Mouse (Mus musculus): ENCODE data around the gene Akt2. TPM values are rescaled to one million over a fixed set of nuclear protein-coding genes. Genes with fewer than 3 reads are reported as not detected.

Akt2 gene
- 29.2 TPM for polyA plus RNA-seq (2014; fragmentation: Illumina TruSeq; extraction: RNeasy Lipid Tissue Mini Kit (QIAGEN cat#74804); ENCODE audit: low read depth, low replicate concordance)

GRCm38 (mm10) chr7:27591266-27592216 lies at the start of gene Akt2:
Akt2 (plus strand) TSS chr7:27591552.

GRCm38 (mm10) chr7:27552931-27553513 lies 38.3 kb upstream of the Akt2 start, which contains the start of the genes Pld3 and 2310022A10Rik:
Pld3 (minus strand) TSS chr7:27553218.
2310022A10Rik (plus strand) TSS chr7:27553233.

GRCm38 (mm10) chr7:27653681-27654437 lies 62.5 kb downstream of the Akt2 start, which contains the start of gene Ttc9b:
Ttc9b (plus strand) TSS chr7:27653915.

GRCm38 (mm10) chr7:27674522-27675221 lies 83.3 kb downstream of the Akt2 start, which contains the start of gene Map3k10:
Map3k10 (minus strand) TSS chr7:27674598.

DNA sequence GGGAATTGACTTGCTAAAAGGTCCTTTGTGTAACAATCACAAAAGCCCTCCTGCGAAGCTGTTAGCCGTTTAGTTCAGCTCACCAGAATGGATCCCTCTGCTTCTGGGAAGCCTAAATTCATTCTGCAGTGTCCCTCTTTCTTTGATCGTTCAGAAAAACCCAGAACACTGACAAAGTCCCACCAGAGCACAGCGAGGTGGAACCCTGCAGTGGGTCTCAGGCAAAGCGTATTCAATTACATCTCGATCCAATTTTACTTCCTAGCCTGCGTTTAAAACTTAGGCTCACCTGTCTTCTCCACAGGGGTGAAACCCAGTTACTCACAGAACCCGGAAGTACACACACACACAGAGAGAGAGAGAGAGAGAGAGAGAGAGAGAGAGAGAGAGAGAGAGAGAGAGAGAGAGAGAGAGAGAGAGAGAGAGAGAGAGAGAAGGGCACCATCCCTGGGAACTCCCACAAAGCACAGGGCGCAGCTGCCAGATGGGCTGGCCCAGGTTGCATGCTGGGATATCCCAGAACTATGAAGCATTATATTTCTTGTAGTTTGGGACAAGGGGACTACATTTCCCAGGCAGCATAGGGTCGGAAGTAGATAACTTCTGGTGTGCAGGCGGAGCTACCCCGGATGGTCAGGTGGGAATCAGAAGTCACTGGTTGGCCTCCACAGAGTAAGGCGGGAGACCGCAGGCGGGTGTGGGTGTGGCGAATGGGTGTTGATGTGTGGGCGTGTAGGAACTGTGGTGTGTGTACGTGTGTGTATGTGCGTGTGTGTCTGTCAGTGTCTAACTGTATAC lies 97.7 kb downstream of the Akt2 start, which contains the start of gene Zfp607b:
TSS of gene Zfp607b (plus strand) at position 526 of the 798 bp plus-strand sequence.

Other genes starting within 250 kb of the Akt2 start
- 0.99 TPM for gene Shkbp1, start 235.5 kb upstream of the Akt2 start, polyA plus RNA-seq (2014; fragmentation: Illumina TruSeq; extraction: RNeasy Lipid Tissue Mini Kit (QIAGEN cat#74804); ENCODE audit: low read depth, low replicate concordance)
- not detected for gene Gm20479, start 234.1 kb upstream of the Akt2 start, polyA plus RNA-seq (2014; fragmentation: Illumina TruSeq; extraction: RNeasy Lipid Tissue Mini Kit (QIAGEN cat#74804); ENCODE audit: low read depth, low replicate concordance)
- not detected for gene Sptbn4, start 143.9 kb upstream of the Akt2 start, polyA plus RNA-seq (2014; fragmentation: Illumina TruSeq; extraction: RNeasy Lipid Tissue Mini Kit (QIAGEN cat#74804); ENCODE audit: low read depth, low replicate concordance)
- gene Blvrb, start 143.6 kb upstream of the Akt2 start, polyA plus RNA-seq (2014; fragmentation: Illumina TruSeq; extraction: RNeasy Lipid Tissue Mini Kit (QIAGEN cat#74804); ENCODE audit: low read depth, low replicate concordance): 1.6 TPM
- gene Sertad3, start 117.8 kb upstream of the Akt2 start, polyA plus RNA-seq (2014; fragmentation: Illumina TruSeq; extraction: RNeasy Lipid Tissue Mini Kit (QIAGEN cat#74804); ENCODE audit: low read depth, low replicate concordance): 2.0 TPM
- 0.64 TPM for gene Sertad1, start 104.6 kb upstream of the Akt2 start, polyA plus RNA-seq (2014; fragmentation: Illumina TruSeq; extraction: RNeasy Lipid Tissue Mini Kit (QIAGEN cat#74804); ENCODE audit: low read depth, low replicate concordance)
- gene Prx, start 92.2 kb upstream of the Akt2 start, polyA plus RNA-seq (2014; fragmentation: Illumina TruSeq; extraction: RNeasy Lipid Tissue Mini Kit (QIAGEN cat#74804); ENCODE audit: low read depth, low replicate concordance): not detected
- gene Hipk4, start 68.3 kb upstream of the Akt2 start, polyA plus RNA-seq (2014; fragmentation: Illumina TruSeq; extraction: RNeasy Lipid Tissue Mini Kit (QIAGEN cat#74804); ENCODE audit: low read depth, low replicate concordance): not detected
- 0.82 TPM for gene Pld3, start 38.3 kb upstream of the Akt2 start, polyA plus RNA-seq (2014; fragmentation: Illumina TruSeq; extraction: RNeasy Lipid Tissue Mini Kit (QIAGEN cat#74804); ENCODE audit: low read depth, low replicate concordance)
- 2.3 TPM for gene 2310022A10Rik, start 38.3 kb upstream of the Akt2 start, polyA plus RNA-seq (2014; fragmentation: Illumina TruSeq; extraction: RNeasy Lipid Tissue Mini Kit (QIAGEN cat#74804); ENCODE audit: low read depth, low replicate concordance)
- not detected for gene Ttc9b, start 62.4 kb downstream of the Akt2 start, polyA plus RNA-seq (2014; fragmentation: Illumina TruSeq; extraction: RNeasy Lipid Tissue Mini Kit (QIAGEN cat#74804); ENCODE audit: low read depth, low replicate concordance)
- gene Map3k10, start 83.0 kb downstream of the Akt2 start, polyA plus RNA-seq (2014; fragmentation: Illumina TruSeq; extraction: RNeasy Lipid Tissue Mini Kit (QIAGEN cat#74804); ENCODE audit: low read depth, low replicate concordance): 1.2 TPM
- gene Zfp607b, start 97.8 kb downstream of the Akt2 start, polyA plus RNA-seq (2014; fragmentation: Illumina TruSeq; extraction: RNeasy Lipid Tissue Mini Kit (QIAGEN cat#74804); ENCODE audit: low read depth, low replicate concordance): 4.0 TPM
- gene Zfp60, start 139.8 kb downstream of the Akt2 start, polyA plus RNA-seq (2014; fragmentation: Illumina TruSeq; extraction: RNeasy Lipid Tissue Mini Kit (QIAGEN cat#74804); ENCODE audit: low read depth, low replicate concordance): 34.3 TPM
- 15.8 TPM for gene Zfp626, start 215.6 kb downstream of the Akt2 start, polyA plus RNA-seq (2014; fragmentation: Illumina TruSeq; extraction: RNeasy Lipid Tissue Mini Kit (QIAGEN cat#74804); ENCODE audit: low read depth, low replicate concordance)
- 11.7 TPM for gene Zfp59, start 247.1 kb downstream of the Akt2 start, polyA plus RNA-seq (2014; fragmentation: Illumina TruSeq; extraction: RNeasy Lipid Tissue Mini Kit (QIAGEN cat#74804); ENCODE audit: low read depth, low replicate concordance)